Mouse (Mus musculus) heart, adult 11 months (tissue): ENCODE data around the gene Agap1.
A peak's percentile ranks its signal among the peaks of the same experiment; 100 is the strongest.

Experiments
- DNase-seq: peaks from one replicate; pipeline ENCODE4 v3.0.0; 2022

Gene Agap1

GRCm38 (mm10) chr1:89724141-89724540, 269.5 kb downstream of the Agap1 start:
- no peak for DNase-seq

DNA sequence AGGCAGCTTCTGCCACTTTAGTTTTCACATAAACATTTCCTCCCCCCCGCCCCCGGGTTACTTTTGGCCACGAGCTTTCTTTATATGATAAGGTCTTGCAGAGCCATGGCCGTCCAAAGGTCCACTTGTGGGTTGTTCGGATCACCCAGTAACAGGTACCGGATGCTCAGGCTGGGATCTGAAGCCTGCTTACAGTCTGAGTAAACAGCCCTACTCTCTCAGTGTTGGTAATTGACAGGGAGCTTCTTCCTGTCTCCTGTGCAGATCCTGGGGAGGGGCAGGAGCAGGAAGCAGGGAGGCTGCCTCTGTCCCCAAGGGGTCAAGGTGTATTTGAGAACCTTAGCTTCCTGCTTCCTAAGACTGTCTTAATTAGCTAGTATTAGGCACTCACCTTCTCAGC, 269.9 kb downstream of the Agap1 start:
- no peak for DNase-seq

DNA sequence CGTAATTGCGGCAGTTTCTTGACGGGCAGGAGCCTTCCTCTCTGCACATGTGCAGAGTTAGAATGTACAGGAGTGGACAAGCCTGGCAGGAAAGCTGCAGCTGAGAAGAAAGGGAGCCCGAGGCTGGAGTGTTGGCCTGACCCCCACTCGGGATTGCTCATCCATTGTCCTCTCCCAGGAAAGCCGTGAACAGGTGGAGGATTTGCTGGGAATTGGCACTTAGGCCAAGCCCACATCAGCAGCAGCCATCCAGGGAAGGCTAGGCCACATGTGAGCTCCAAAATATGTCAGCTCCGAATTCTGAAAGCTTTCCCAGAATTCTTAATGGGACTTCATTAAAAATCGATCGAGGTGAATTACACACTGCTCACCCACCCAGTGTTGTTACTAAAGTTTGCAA, 270.4 kb downstream of the Agap1 start:
- no peak for DNase-seq

DNA sequence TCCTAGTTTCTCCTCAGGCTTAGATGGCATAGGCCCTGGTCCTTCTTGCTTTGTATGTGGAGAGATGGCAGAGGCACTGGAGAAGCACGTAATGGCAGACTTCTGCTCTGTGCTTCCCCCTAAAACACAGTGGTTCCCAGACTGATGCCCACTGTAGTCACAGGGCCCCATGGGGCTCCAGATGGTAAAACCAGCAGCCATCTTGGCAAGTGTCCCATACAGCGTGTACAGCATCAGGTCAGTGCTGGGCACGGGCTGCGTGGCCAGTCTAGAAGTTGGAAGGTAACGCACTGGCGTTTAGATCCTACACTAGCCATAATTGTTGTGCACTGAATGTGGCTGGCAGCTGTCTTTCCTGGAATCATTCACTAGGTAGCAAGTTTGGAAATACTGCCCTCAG, 273.9 kb downstream of the Agap1 start:
- DNase-seq, result no peak

DNA sequence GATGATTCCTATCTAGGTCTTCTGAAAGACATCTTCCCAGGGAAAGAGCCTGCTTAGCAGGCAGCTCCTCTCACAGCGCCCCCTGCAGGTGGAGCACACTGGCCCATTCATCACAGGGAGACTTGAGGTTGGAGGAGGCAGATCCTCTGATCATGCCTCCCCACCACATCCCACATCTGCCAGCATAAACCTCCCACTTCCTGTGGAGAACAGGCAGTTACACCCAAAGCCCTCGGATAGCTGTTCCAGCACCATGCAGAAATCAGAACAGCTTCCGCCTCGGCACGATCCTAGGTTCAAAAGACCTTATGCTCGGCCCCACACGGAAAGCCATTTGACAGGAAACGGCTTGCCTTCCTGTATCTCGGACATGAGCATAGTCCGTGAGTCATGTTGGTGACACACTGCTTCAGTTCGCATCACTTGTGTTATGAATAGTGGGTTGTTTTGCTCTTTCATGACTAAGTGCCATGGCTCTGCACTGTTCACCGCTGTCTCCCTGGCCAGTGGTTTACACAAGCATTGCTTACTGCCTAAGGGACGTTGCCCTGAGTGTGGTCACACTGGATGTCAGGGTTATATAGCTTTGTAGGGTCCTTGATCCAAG, 276.1 kb downstream of the Agap1 start:
- peak; percentile 91 for DNase-seq

DNA sequence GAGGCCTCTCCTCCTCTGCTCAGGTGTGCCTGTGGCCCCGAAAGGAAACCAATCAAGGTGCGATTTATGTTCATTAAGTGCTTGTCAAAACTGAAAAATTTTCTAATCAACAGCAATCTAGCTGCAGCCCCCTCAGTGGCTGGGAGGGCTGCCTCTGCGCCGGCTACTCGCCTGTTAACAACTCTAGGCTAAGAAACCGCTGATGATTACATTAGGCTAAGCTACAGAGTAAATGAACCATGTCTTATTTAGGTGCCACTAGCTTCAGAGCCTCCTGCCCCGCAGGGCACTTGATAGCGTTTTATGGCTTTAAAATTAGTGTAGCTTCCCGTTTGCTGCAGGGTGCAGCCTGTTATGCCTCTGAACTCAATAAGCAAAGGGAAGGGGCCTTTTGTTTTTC, 279.8 kb downstream of the Agap1 start:
- DNase-seq, result no peak

- DNase-seq, result no peak
Observed at GRCm38 (mm10) chr1:89735146-89735545, 280.5 kb downstream of the Agap1 start.

GRCm38 (mm10) chr1:89736021-89736420, 281.4 kb downstream of the Agap1 start:
- DNase-seq, result no peak

- no peak for DNase-seq
Observed at GRCm38 (mm10) chr1:89739067-89739774, 284.6 kb downstream of the Agap1 start.

GRCm38 (mm10) chr1:89739775-89740099, 285.1 kb downstream of the Agap1 start:
- no peak for DNase-seq

GRCm38 (mm10) chr1:89742359-89742758, 287.8 kb downstream of the Agap1 start:
- DNase-seq, result no peak

DNA sequence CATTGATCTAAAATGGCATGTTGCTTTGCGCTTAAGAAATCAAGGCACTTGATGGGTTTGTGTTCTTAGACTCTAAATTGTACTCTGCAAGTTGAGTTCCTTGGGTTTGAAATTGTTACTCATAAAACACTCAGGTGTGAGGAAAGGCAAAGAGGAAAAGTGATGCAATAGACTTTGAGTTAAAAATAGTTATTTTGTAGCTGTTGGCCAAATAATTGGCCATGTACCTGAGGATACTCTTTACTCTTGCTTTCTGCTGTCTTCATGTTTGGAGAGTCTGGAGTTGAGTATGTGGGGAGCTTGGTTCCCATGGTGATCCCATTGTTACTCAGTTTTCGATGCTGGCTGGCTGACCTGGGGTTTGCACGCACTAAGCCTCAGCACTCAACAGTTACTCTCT, 291.6 kb downstream of the Agap1 start:
- no peak for DNase-seq

- no peak for DNase-seq
Observed at GRCm38 (mm10) chr1:89749666-89750065, 295.1 kb downstream of the Agap1 start.

DNA sequence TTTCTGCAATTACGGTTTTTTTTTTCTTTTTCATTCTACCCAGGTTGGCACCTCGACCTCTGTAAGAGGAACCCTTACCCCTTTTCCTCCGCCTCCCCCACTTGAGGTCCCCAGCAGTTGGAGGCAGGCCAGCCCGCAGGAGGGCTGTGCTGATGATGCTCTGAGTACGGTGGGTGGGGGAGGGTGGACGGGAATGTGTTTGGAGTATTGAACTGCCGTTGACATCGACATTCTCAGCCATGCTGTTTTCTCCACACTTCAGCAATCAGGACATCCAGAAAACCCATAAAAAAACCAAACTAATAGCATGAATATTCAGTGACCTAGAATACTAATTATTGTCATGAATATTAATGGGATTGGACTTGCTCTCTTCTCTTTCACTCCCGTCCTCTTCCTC, 295.9 kb downstream of the Agap1 start:
- no peak for DNase-seq

DNA sequence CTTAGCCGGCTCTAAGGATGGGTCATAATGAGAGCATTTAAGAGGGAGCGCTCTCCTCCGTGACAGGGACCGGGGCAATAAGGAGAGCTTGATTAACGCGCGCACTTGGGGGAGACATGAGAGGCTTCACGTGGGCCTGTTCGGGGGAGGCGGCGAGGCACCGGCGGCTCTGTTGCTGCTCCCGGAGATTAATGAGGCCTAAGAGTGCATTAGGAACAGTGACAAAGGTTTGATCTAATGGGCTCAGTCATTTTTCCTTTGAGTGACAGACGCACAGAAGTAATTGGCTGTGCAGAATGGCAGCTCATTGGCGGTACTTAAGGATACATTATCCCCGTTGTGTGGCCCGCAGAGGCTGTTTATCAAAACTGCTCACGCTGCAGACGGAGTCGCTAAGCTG, 296.3 kb downstream of the Agap1 start:
- no peak for DNase-seq

DNA sequence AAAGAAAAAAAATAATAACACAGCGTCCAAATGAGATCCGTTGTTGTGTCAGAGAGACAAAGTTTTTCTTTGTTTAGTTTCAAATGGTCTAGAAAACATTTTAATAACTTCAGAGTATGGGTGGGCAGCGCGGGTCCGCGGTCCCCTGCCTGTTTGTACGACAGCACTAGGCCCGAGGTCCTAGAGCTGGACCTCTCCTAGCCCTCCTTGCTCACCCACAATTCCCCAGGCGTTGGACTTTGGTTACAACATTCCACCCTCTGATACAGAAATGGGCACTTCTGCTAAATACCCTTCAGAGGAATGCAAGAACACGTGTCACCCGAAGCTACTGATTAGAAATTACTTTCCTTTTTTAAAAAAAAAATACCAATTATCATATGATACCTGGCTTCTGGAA, 296.7 kb downstream of the Agap1 start:
- DNase-seq, result no peak

GRCm38 (mm10) chr1:89752659-89753058, 298.1 kb downstream of the Agap1 start:
- DNase-seq, result no peak

GRCm38 (mm10) chr1:89755358-89755757, 300.8 kb downstream of the Agap1 start:
- DNase-seq, result no peak

GRCm38 (mm10) chr1:89756387-89756786, 301.8 kb downstream of the Agap1 start:
- no peak for DNase-seq

DNA sequence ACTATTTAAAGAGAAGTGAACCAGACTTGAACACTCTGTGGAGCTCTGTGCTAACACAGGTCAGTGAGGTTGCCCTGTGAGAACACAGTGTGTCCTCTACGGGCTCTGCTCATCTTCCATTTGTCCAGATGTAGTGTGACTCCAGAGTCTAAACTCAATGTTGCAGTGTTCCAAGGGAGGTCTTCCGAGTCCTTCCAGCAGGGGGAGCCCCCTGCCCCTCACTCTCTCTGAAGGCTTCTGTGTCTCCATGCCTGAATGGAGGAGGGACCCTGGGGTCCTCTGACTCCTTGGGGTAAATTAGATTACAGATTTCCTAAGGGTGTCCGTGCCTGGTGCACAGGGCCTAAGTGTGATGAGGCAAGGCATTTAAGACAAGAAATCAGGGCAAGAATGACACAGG, 302.9 kb downstream of the Agap1 start:
- DNase-seq, result no peak

DNA sequence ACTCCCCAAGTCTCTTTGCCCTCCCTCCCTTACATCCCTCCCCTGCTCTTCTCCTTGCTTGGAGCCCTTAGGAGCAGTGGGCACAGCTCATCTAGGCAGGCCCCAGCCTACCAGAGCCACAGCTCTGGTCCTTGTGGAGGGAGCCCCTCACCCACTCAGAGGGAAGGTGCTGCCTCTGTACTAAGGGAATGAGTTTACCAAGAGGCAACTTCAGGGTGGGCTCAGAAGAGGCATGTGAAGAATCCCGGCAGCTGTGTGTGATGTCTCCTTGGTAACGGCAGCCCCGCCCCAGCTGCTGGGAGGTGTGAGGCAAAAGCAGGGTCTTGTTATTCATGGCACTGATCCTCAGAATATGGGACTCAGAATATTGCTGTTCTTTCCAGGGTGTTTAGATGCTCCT, 309.3 kb downstream of the Agap1 start:
- no peak for DNase-seq

DNA sequence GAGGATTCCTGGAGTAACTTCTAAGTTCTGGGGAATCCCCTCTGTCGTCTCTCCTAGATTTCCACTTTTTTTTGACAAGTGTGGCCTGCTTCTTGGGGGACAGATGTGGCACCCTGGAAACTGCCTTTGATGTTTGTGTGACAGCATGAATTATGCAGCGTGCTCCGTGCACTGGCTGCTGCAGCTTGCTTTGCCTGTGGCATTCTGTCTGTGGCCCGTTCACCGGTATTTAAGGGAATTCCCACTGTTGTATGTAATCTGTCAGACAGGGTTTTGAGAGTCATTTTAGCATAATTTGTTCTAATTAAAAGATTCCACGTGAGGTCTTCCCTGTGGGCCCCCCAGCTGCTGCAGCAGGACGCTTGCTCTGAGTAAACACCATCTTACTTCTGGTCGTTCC, 312.3 kb downstream of the Agap1 start:
- no peak for DNase-seq

- DNase-seq, result no peak
Observed at GRCm38 (mm10) chr1:89769641-89770040, 315.0 kb downstream of the Agap1 start.

- no peak for DNase-seq
Observed at GRCm38 (mm10) chr1:89770298-89770697, 315.7 kb downstream of the Agap1 start.

- no peak for DNase-seq
Observed at GRCm38 (mm10) chr1:89775750-89776149, 321.1 kb downstream of the Agap1 start.
